Mouse (Mus musculus) spleen, postnatal 4 days (tissue): ENCODE results near the gene Ifitm1.
A peak's percentile ranks its signal among the peaks of the same experiment; 100 is the strongest.
"Not testable (repeated sequence)": the region's sequence is repeated elsewhere in the genome, so short reads cannot be mapped to it uniquely, and the experiment has no call there.

Source experiments
- DNase-seq, 2 experiments: peaks; one replicate each; pipeline ENCODE4 v3.0.0; 2022; ENCODE audit warnings: low spot score in 2 of 2

Ifitm1 gene

GRCm38 (mm10) chr7:140949824-140950530 is 17.0 kb upstream of the Ifitm1 start, which contains the start of gene Ifitm5:
Ifitm5 (minus strand) TSS chr7:140950291.
- DNase-seq = no peak

- no peak for DNase-seq
These were observed 16.0 kb upstream of the Ifitm1 start for GRCm38 (mm10) chr7:140951051-140951450.

- no peak for DNase-seq
These were observed 15.3 kb upstream of the Ifitm1 start for GRCm38 (mm10) chr7:140951765-140952164.

- no peak for DNase-seq
These were observed 14.6 kb upstream of the Ifitm1 start for GRCm38 (mm10) chr7:140952441-140952840.

GRCm38 (mm10) chr7:140953133-140953532 is 13.9 kb upstream of the Ifitm1 start:
- DNase-seq = no peak

GRCm38 (mm10) chr7:140953800-140954732 is 13.0 kb upstream of the Ifitm1 start:
- peak in 1 of 2 experiments; percentile 66 for DNase-seq

- DNase-seq = peak in 1 of 2 experiments; percentile 60
These were observed 12.3 kb upstream of the Ifitm1 start for GRCm38 (mm10) chr7:140954733-140955071.

GRCm38 (mm10) chr7:140955342-140955741 is 11.7 kb upstream of the Ifitm1 start:
- DNase-seq = no peak

GRCm38 (mm10) chr7:140955758-140956555 is 11.1 kb upstream of the Ifitm1 start, which contains the start of the genes Gm45717 and Ifitm2:
Gm45717 (minus strand) TSS chr7:140955937.
Ifitm2 (minus strand) TSS chr7:140955987.
- DNase-seq = peak in 1 of 2 experiments; percentile 67

- no peak for DNase-seq
These were observed 10.5 kb upstream of the Ifitm1 start for GRCm38 (mm10) chr7:140956556-140956869.

GRCm38 (mm10) chr7:140959181-140959901 is 7.7 kb upstream of the Ifitm1 start:
- no peak for DNase-seq

- no peak for DNase-seq
These were observed 7.0 kb upstream of the Ifitm1 start for GRCm38 (mm10) chr7:140960026-140960425.

GRCm38 (mm10) chr7:140961416-140961815 is 5.6 kb upstream of the Ifitm1 start:
- DNase-seq = no peak

- no peak for DNase-seq
These were observed 4.3 kb upstream of the Ifitm1 start for GRCm38 (mm10) chr7:140962733-140963132.

- peak in 1 of 2 experiments; percentile 56 for DNase-seq
These were observed 1.0 kb downstream of the Ifitm1 start for GRCm38 (mm10) chr7:140967862-140968591.

GRCm38 (mm10) chr7:140968710-140969109 is 1.7 kb downstream of the Ifitm1 start:
- not testable (repeated sequence) for DNase-seq

GRCm38 (mm10) chr7:140970931-140971330 is 3.9 kb downstream of the Ifitm1 start:
- peak in 1 of 2 experiments; percentile 56 for DNase-seq

- peak in 1 of 2 experiments; percentile 53 for DNase-seq
These were observed 4.6 kb downstream of the Ifitm1 start for GRCm38 (mm10) chr7:140971479-140972171.

GRCm38 (mm10) chr7:140973396-140974165 is 6.6 kb downstream of the Ifitm1 start:
- DNase-seq = no peak
